Mouse (Mus musculus): ENCODE results near the gene Gm38431. TPM values are rescaled to one million over a fixed set of nuclear protein-coding genes. Genes with fewer than 3 reads are reported as not detected.

The Gm38431 gene
- total RNA-seq (2021) (under 1 TPM; 0.31 to 0.34 TPM), polyA plus RNA-seq (2012; rRNA removed) (2.0 and 2.3 TPM in 2 replicates)
- long read RNA-seq, partial matches to known transcripts, result 1 of 3 reads
- long read RNA-seq, other reads (novel, unspliced or antisense), result 2 of 3 reads

DNA sequence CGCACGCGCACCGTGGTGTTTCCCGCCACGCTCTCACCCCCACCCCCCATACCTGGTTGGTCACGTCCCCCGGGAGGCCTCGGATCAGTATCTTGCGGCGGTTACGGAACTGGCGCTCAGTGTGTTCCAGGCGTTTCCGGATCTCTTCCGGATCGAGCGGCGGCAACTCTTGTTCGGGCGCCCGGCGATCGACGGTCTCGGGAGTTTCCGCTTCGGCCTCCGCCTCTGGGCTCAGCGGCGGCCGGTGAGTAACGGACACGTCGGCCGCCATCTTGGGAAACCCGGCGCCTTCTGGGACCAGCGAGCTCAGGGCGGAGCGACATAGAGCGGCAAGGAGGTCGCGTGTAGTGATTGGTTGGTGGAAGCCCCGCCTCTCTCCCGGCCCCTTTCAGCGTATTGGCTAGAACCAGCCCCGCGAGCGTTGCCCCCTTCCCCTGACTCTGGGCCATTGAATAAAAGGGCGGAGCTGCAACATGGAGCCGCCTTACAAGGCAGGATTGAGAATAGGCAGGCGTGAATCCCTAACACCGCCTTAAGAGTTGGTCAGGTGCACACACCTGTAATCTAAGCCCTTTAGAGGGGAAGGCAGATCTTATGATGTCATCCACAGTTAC lies at the start of gene Gm38431, which contains the start of gene Raver1:
TSS of gene Gm38431 (minus strand) at position 291 of the 614 bp plus-strand sequence.
TSS of gene Raver1 (minus strand) at position 302 of the 614 bp plus-strand sequence.
- TF ChIP-seq EP300 (IDR thresholded peaks at IDR 0.05; ENCODE audit: insufficient read depth, low read depth, low read length), result no peak
- TF ChIP-seq POLR2A (IDR thresholded peaks at IDR 0.05; ENCODE audit: insufficient read depth, low read depth, low read length), result peak; percentile 88
- TF ChIP-seq CTCF (IDR thresholded peaks at IDR 0.05), result no peak
- intact Hi-C loops (cut with DNase I), result loop anchor here (2.0 to 5.0 kb wide), 2 partner anchors 41 to 60 kb away; partner anchors contain the start of gene Icam5
- Histone ChIP-seq H3K79me2 (replicated peaks; ENCODE audit: control insufficient read depth, insufficient read depth, low read length) (peaks cover 5% of the 10 kb centered on the region; the same call in 1 of the 2 replicates), H3K4me3 (peak within 1 kb of the TSS; percentile 62), H3K4me1 (ENCODE audit: control insufficient read depth, insufficient read depth, low read length) (peaks cover 7% of the 10 kb centered on the region), H3K9ac (ENCODE audit: low read depth, low read length) (peak within 1 kb of the TSS; percentile 81), H3K27ac (peak within 1 kb of the TSS; percentile 94), H3K27me3 (ENCODE audit: control insufficient read depth, insufficient read depth, low read length) (no peaks in the 10 kb centered on the region), H3K36me3 (ENCODE audit: control insufficient read depth, insufficient read depth, low read length) (no peaks in the 10 kb centered on the region)
- DNase-seq, result peak; percentile 96 to 98
- WGBS, result under 1% methylated on average over 54 of the region's 54 CpGs

DNA sequence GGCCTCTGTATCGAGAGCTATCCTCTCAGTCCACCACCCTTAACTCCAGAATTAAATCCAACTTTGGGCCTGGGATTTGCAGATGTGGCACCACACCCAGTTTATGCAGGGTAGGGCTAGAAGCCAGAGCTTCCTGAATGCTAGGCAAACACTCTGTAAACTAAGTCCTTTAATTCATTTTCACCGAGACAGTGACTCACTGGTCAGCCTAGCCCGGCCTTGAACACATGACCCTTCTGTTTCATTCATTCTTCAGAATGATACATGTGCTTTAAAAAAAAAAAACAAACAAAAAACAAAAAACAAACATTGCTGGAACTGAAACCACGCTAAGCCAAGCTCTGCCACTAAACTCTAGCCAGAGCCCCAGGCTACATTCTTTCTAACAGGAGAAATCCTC lies 46.6 kb upstream of the Gm38431 start:
- Histone ChIP-seq H3K27me3 (ENCODE audit: control insufficient read depth, insufficient read depth, low read length) (no peaks in the 10 kb centered on the region), H3K27ac (no peak overlapping the region), H3K79me2 (replicated peaks; ENCODE audit: control insufficient read depth, insufficient read depth, low read length) (no peaks in the 10 kb centered on the region), H3K9ac (ENCODE audit: low read depth, low read length) (no peak overlapping the region), H3K4me1 (ENCODE audit: control insufficient read depth, insufficient read depth, low read length) (peaks cover 14% of the 10 kb centered on the region), H3K36me3 (ENCODE audit: control insufficient read depth, insufficient read depth, low read length) (peaks cover 5% of the 10 kb centered on the region; the same call in 1 of the 2 replicates), H3K4me3 (no peak overlapping the region)
- TF ChIP-seq EP300 (IDR thresholded peaks at IDR 0.05; ENCODE audit: insufficient read depth, low read depth, low read length) (no peak), CTCF (IDR thresholded peaks at IDR 0.05) (no peak), POLR2A (IDR thresholded peaks at IDR 0.05; ENCODE audit: insufficient read depth, low read depth, low read length) (no peak)
- 50% methylated on average over 4 of the region's 4 CpGs for WGBS
- intact Hi-C loops (cut with DNase I), result loop anchor here (10.0 kb wide), 1 partner anchor 134 kb away; the partner anchor contains the start of gene Mrpl4
- DNase-seq, result no peak

DNA sequence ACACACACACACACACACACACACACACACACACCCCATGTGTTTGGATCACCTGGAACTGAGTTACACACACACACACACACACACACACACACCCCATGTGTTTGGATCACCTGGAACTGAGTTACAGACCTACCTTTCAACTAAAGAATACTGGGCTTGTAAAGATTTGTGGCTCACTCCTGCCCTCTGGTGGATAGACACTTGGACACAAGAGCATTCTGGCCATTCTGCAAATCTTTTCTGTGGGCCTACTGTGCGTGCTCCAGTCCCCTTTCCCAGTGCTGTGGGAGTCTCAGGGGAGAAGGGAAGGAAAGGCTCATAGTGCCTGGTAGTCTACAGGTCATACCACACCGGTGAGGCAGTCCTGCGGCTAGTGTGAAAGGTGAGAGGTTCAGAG lies 45.4 kb upstream of the Gm38431 start:
- Histone ChIP-seq H3K79me2 (replicated peaks; ENCODE audit: control insufficient read depth, insufficient read depth, low read length) (no peaks in the 10 kb centered on the region), H3K27ac (no peak overlapping the region), H3K4me3 (no peak overlapping the region), H3K36me3 (ENCODE audit: control insufficient read depth, insufficient read depth, low read length) (peaks cover 5% of the 10 kb centered on the region; the same call in 1 of the 2 replicates), H3K9ac (ENCODE audit: low read depth, low read length) (no peak overlapping the region), H3K4me1 (ENCODE audit: control insufficient read depth, insufficient read depth, low read length) (peaks cover 14% of the 10 kb centered on the region), H3K27me3 (ENCODE audit: control insufficient read depth, insufficient read depth, low read length) (no peaks in the 10 kb centered on the region)
- intact Hi-C loops (cut with DNase I), result loop anchor here (1.0 to 10.0 kb wide), 2 partner anchors 132 to 236 kb away; partner anchors contain the start of gene Mrpl4
- TF ChIP-seq CTCF (IDR thresholded peaks at IDR 0.05) (peak; percentile 77), EP300 (IDR thresholded peaks at IDR 0.05; ENCODE audit: insufficient read depth, low read depth, low read length) (0 out of 2 replicates have a peak, but pooled peaks have one; percentile 47), POLR2A (IDR thresholded peaks at IDR 0.05; ENCODE audit: insufficient read depth, low read depth, low read length) (no peak)
- 49% methylated on average over 3 of the region's 3 CpGs for WGBS
- peak; percentile 52 to 59 for DNase-seq

DNA sequence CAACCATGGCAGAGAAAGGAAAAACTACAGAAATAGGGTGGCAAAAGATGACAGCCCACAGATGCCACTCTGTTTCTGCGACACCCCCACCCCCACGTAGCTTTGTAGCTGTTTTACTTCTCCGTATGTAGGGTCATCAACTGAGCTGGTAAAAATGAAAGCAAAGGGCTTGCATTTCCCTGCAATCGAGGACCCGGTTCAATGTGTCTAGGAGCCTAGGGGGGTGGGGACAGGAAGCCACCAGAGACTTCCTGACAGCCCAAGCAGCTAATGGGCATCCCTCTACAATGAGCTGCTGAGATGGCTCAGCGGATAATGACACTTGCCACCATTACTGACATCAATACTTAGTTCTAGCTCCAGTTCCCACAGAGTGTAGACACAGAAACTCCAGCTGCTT lies 44.6 kb upstream of the Gm38431 start:
- Histone ChIP-seq H3K9ac (ENCODE audit: low read depth, low read length) (no peak overlapping the region), H3K27me3 (ENCODE audit: control insufficient read depth, insufficient read depth, low read length) (no peaks in the 10 kb centered on the region), H3K27ac (peak overlapping the region; percentile 81), H3K36me3 (ENCODE audit: control insufficient read depth, insufficient read depth, low read length) (peaks cover 5% of the 10 kb centered on the region; the same call in 1 of the 2 replicates), H3K4me3 (no peak overlapping the region), H3K4me1 (ENCODE audit: control insufficient read depth, insufficient read depth, low read length) (peaks cover 14% of the 10 kb centered on the region), H3K79me2 (replicated peaks; ENCODE audit: control insufficient read depth, insufficient read depth, low read length) (no peaks in the 10 kb centered on the region)
- 56% methylated on average over 6 of the region's 6 CpGs for WGBS
- DNase-seq, result no peak
- intact Hi-C loops (cut with DNase I), result loop anchor here (1.0 to 10.0 kb wide), 2 partner anchors 106 to 132 kb away; partner anchors contain the start of gene Mrpl4
- no peak for TF ChIP-seq EP300 (IDR thresholded peaks at IDR 0.05; ENCODE audit: insufficient read depth, low read depth, low read length)
- TF ChIP-seq CTCF (IDR thresholded peaks at IDR 0.05), result no peak
- TF ChIP-seq POLR2A (IDR thresholded peaks at IDR 0.05; ENCODE audit: insufficient read depth, low read depth, low read length), result no peak

- no peak for DNase-seq
- peak overlapping the region; percentile 81 for H3K27ac ChIP-seq
- TF ChIP-seq CTCF (IDR thresholded peaks at IDR 0.05), result no peak
- H3K27me3 ChIP-seq (ENCODE audit: control insufficient read depth, insufficient read depth, low read length), result no peaks in the 10 kb centered on the region
- no peaks in the 10 kb centered on the region for H3K79me2 ChIP-seq (replicated peaks; ENCODE audit: control insufficient read depth, insufficient read depth, low read length)
- intact Hi-C loops (cut with DNase I), result loop anchor here (1.0 to 10.0 kb wide), 2 partner anchors 106 to 131 kb away; partner anchors contain the start of gene Mrpl4
- H3K4me1 ChIP-seq (ENCODE audit: control insufficient read depth, insufficient read depth, low read length), result peaks cover 14% of the 10 kb centered on the region
- WGBS, result 34% methylated on average over 1 of the region's 1 CpGs
- H3K36me3 ChIP-seq (ENCODE audit: control insufficient read depth, insufficient read depth, low read length), result peaks cover 5% of the 10 kb centered on the region; the same call in 1 of the 2 replicates
- H3K4me3 ChIP-seq, result no peak overlapping the region
- no peak overlapping the region for H3K9ac ChIP-seq (ENCODE audit: low read depth, low read length)
Observed at GRCm38 (mm10) chr9:21135941-21136381, 44.2 kb upstream of the Gm38431 start.
